Mouse (Mus musculus): ENCODE measurements around the gene Pbx1.

- TF ChIP-seq POLR2A (IDR thresholded peaks at IDR 0.05; ENCODE audit: low read depth, low read length), result no peak
- TF ChIP-seq CTCF (IDR thresholded peaks at IDR 0.05; ENCODE audit: extremely low read depth, insufficient read length, insufficient replicate concordance, low read depth, low read length), result no peak
These were observed 41.3 kb downstream of the Pbx1 start for GRCm38 (mm10) chr1:168390748-168391147.

All from small intestine, adult 2 months (tissue).